Mouse (Mus musculus) liver, postnatal 0 days (tissue): Measurements from ENCODE around the gene Wdr76. TPM values are rescaled to one million over a fixed set of nuclear protein-coding genes. Genes with fewer than 3 reads are reported as not detected.
"Not testable (repeated sequence)": the region's sequence is repeated elsewhere in the genome, so short reads cannot be mapped to it uniquely, and the experiment has no call there.

Experiments
- ATAC-seq: fragments of 200-750 bp; cut with Nextera tagmentation; 2 replicates; pipeline ENCODE4 v1.8.0; 2017; ENCODE audit warnings: mild to moderate bottlenecking, moderate library complexity
- DNase-seq: peaks from one replicate; pipeline ENCODE4 v3.0.0-alpha.2; 2016
- H3K27ac ChIP-seq: fragments of 300-500 bp; sonication (generic); 2 replicates; pipeline ENCODE4 v1.5.1; 2014; ENCODE audit warnings: antibody characterized with exemption, moderate library complexity, mild to moderate bottlenecking, low read depth
- H3K27me3 ChIP-seq: fragments of 300-500 bp; sonication (generic); 2 replicates; pipeline ENCODE4 v1.6.1; 2014; ENCODE audit warnings: low read length, control low read depth, mixed read lengths; ENCODE audit not compliant: insufficient read depth
- H3K36me3 ChIP-seq: fragments of 300-500 bp; sonication (generic); replicated peaks from 2 replicates; pipeline ENCODE4 v1.6.1; 2014; ENCODE audit warnings: mild to moderate bottlenecking, control low read depth, low read length, moderate library complexity, mixed read lengths; ENCODE audit not compliant: insufficient read depth
- H3K4me1 ChIP-seq: fragments of 300-500 bp; sonication (generic); 2 replicates; pipeline ENCODE4 v1.6.1; 2014; ENCODE audit warnings: antibody characterized with exemption, mild to moderate bottlenecking, control low read depth; ENCODE audit not compliant: insufficient read depth
- H3K4me2 ChIP-seq: fragments of 300-500 bp; sonication (generic); 2 replicates; pipeline ENCODE4 v1.6.1; 2014; ENCODE audit warnings: low read depth, mild to moderate bottlenecking, low read length, moderate library complexity, mixed read lengths
- H3K4me3 ChIP-seq: fragments of 300-500 bp; sonication (generic); 2 replicates; pipeline ENCODE4 v1.5.1; 2014; ENCODE audit warnings: low read depth, low read length
- H3K9ac ChIP-seq: fragments of 300-500 bp; sonication (generic); replicated peaks from 2 replicates; pipeline ENCODE4 v1.6.1; 2014; ENCODE audit warnings: mild to moderate bottlenecking, moderate library complexity
- H3K9me3 ChIP-seq: fragments of 300-500 bp; sonication (generic); 2 replicates; pipeline ENCODE4 v1.6.1; 2016; ENCODE audit warnings: mild to moderate bottlenecking, control low read depth, low read length, mixed read lengths
- CTCF ChIP-seq: sonication (generic); IDR thresholded peaks from 2 replicates; pipeline ENCODE4 v1.5.1; 2016; ENCODE audit warnings: antibody characterized with exemption, low read depth
- EP300 ChIP-seq: IDR thresholded peaks from 2 replicates; pipeline ENCODE4 v1.6.1; 2016; ENCODE audit warnings: antibody characterized with exemption, low read depth, mild to moderate bottlenecking
- WGBS: fragments of 180-500 bp; shearing (Covaris S2); extraction: QIAGEN DNeasy Blood & Tissue Kit; methylation state at CpG from one replicate; pipeline ENCODE4 v1.1.7; 2014; ENCODE audit not compliant: insufficient replicate concordance; 5-methylcytosine and 5-hydroxymethylcytosine counted together
- polyA plus RNA-seq: library from polyadenylated mRNA; unstranded; fragments of >200 nt; fragmentation: Nextera tagmentation; extraction: Ambion mirVana; gene quantifications from 2 replicates; pipeline ENCODE4 v1.2.1, GENCODE M21; 2015

Gene Wdr76
- polyA plus RNA-seq, 1 experiment from 2014 or later: 5.0 TPM

- ATAC-seq: no peak
- WGBS: 90% methylated on average over 5 of the region's 5 CpGs
- peaks cover 29% of the 10 kb centered on the region; the same call in 1 of the 2 replicates for H3K36me3 ChIP-seq
- no peaks in the 10 kb centered on the region for H3K9me3 ChIP-seq
- H3K4me2 ChIP-seq: no peak overlapping the region
- H3K4me3 ChIP-seq: no peak overlapping the region
- no peak overlapping the region for H3K27ac ChIP-seq
- no peak for TF ChIP-seq EP300
- no peaks in the 10 kb centered on the region for H3K4me1 ChIP-seq
- H3K27me3 ChIP-seq: no peaks in the 10 kb centered on the region
- no peak for DNase-seq
- no peak overlapping the region for H3K9ac ChIP-seq
These were observed 11.6 kb downstream of the Wdr76 start for GRCm38 (mm10) chr2:121518106-121518505.

GRCm38 (mm10) chr2:121518711-121519110, 12.2 kb downstream of the Wdr76 start:
- not testable (repeated sequence) for H3K4me1 ChIP-seq, H3K4me3 ChIP-seq, ATAC-seq, H3K27ac ChIP-seq, H3K27me3 ChIP-seq, DNase-seq, H3K9me3 ChIP-seq, H3K9ac ChIP-seq, H3K4me2 ChIP-seq
- WGBS: 88% methylated on average over 4 of the region's 4 CpGs
- H3K36me3 ChIP-seq: peaks cover 29% of the 10 kb centered on the region; the same call in 1 of the 2 replicates

- no peak for DNase-seq
- Histone ChIP-seq H3K4me1 (no peaks in the 10 kb centered on the region), H3K9me3 (no peaks in the 10 kb centered on the region), H3K27ac (no peak overlapping the region), H3K4me3 (no peak overlapping the region), H3K36me3 (peaks cover 38% of the 10 kb centered on the region), H3K4me2 (no peak overlapping the region), H3K27me3 (no peaks in the 10 kb centered on the region), H3K9ac (no peak overlapping the region)
- ATAC-seq: no peak
- 83% methylated on average over 2 of the region's 2 CpGs for WGBS
- TF ChIP-seq EP300 (no peak), CTCF (no peak)
These were observed 15.5 kb downstream of the Wdr76 start for GRCm38 (mm10) chr2:121522006-121522405.

GRCm38 (mm10) chr2:121522830-121523229, 16.3 kb downstream of the Wdr76 start:
- H3K36me3 ChIP-seq: peaks cover 32% of the 10 kb centered on the region
- not testable (repeated sequence) for DNase-seq, H3K9ac ChIP-seq, H3K4me3 ChIP-seq, H3K27ac ChIP-seq, H3K4me1 ChIP-seq, H3K9me3 ChIP-seq, H3K27me3 ChIP-seq, H3K4me2 ChIP-seq, ATAC-seq
- WGBS: 96% methylated on average over 3 of the region's 3 CpGs

GRCm38 (mm10) chr2:121525056-121525455, 18.5 kb downstream of the Wdr76 start:
- no peak for TF ChIP-seq CTCF
- TF ChIP-seq EP300: no peak
- no peaks in the 10 kb centered on the region for H3K4me1 ChIP-seq
- ATAC-seq (no peak), DNase-seq (no peak)
- no peaks in the 10 kb centered on the region for H3K27me3 ChIP-seq
- peaks cover 22% of the 10 kb centered on the region for H3K36me3 ChIP-seq
- H3K27ac ChIP-seq: no peak overlapping the region
- no peak overlapping the region for H3K4me2 ChIP-seq
- no peak overlapping the region for H3K4me3 ChIP-seq
- H3K9ac ChIP-seq: no peak overlapping the region
- H3K9me3 ChIP-seq: no peaks in the 10 kb centered on the region
- 82% methylated on average over 2 of the region's 2 CpGs for WGBS

- peak; percentile 29; the same call in 1 of the 2 replicates for TF ChIP-seq CTCF
- no peak for TF ChIP-seq EP300
- H3K36me3 ChIP-seq: peaks cover 17% of the 10 kb centered on the region
- no peaks in the 10 kb centered on the region for H3K27me3 ChIP-seq
- no peaks in the 10 kb centered on the region for H3K9me3 ChIP-seq
- no peak overlapping the region for H3K4me2 ChIP-seq
- H3K4me1 ChIP-seq: no peaks in the 10 kb centered on the region
- no peak for DNase-seq
- WGBS: 92% methylated on average over 3 of the region's 3 CpGs
- no peak overlapping the region for H3K4me3 ChIP-seq
- no peak overlapping the region for H3K27ac ChIP-seq
- no peak for ATAC-seq
- no peak overlapping the region for H3K9ac ChIP-seq
These were observed 38.3 kb downstream of the Wdr76 start for GRCm38 (mm10) chr2:121544829-121545228.

- no peak overlapping the region for H3K4me3 ChIP-seq
- no peak overlapping the region for H3K9ac ChIP-seq
- no peak for ATAC-seq
- 93% methylated on average over 6 of the region's 6 CpGs for WGBS
- no peak overlapping the region for H3K4me2 ChIP-seq
- H3K9me3 ChIP-seq: no peaks in the 10 kb centered on the region
- no peak overlapping the region for H3K27ac ChIP-seq
- no peak for TF ChIP-seq EP300
- TF ChIP-seq CTCF: no peak
- peaks cover 3% of the 10 kb centered on the region; the same call in 1 of the 2 replicates for H3K36me3 ChIP-seq
- DNase-seq: no peak
- no peaks in the 10 kb centered on the region for H3K4me1 ChIP-seq
- H3K27me3 ChIP-seq: no peaks in the 10 kb centered on the region
These were observed 43.1 kb downstream of the Wdr76 start for GRCm38 (mm10) chr2:121549630-121550029.
